Mouse (Mus musculus) midbrain, embryonic 11.5 days (tissue): ENCODE results near the gene Brd4. TPM values are rescaled to one million over a fixed set of nuclear protein-coding genes. Genes with fewer than 3 reads are reported as not detected.
A peak's percentile ranks its signal among the peaks of the same experiment; 100 is the strongest.

Experiments used
- ATAC-seq: fragments of 200-750 bp; cut with Nextera tagmentation; 2 replicates; pipeline ENCODE4 v1.8.0; 2017; ENCODE audit warnings: moderate TSS enrichment, moderate library complexity; ENCODE audit not compliant: low FRiP score
- DNase-seq: peaks from one replicate; pipeline ENCODE4 v3.0.0; 2015; ENCODE audit warnings: low spot score; ENCODE audit errors: missing footprints
- H3K27ac ChIP-seq: fragments of 300-500 bp; sonication (generic); 2 replicates; pipeline ENCODE4 v1.5.1; 2014; ENCODE audit warnings: low read depth, low read length
- H3K27me3 ChIP-seq: fragments of 300-500 bp; sonication (generic); 2 replicates; pipeline ENCODE4 v1.6.1; 2014; ENCODE audit warnings: mild to moderate bottlenecking, low read length, moderate library complexity, mixed read lengths; ENCODE audit not compliant: control insufficient read depth, insufficient read depth
- H3K36me3 ChIP-seq: fragments of 300-500 bp; sonication (generic); 2 replicates; pipeline ENCODE4 v1.6.1; 2014; ENCODE audit warnings: mild to moderate bottlenecking, low read length, moderate library complexity, mixed read lengths; ENCODE audit not compliant: control insufficient read depth, insufficient read depth
- H3K4me1 ChIP-seq: fragments of 300-500 bp; sonication (generic); 2 replicates; pipeline ENCODE4 v1.6.1; 2014; ENCODE audit warnings: low read length; ENCODE audit not compliant: control insufficient read depth, insufficient read depth
- H3K4me2 ChIP-seq: fragments of 300-500 bp; sonication (generic); 2 replicates; pipeline ENCODE4 v1.6.1; 2014; ENCODE audit warnings: mild to moderate bottlenecking, moderate library complexity
- H3K4me3 ChIP-seq: fragments of 300-500 bp; sonication (generic); 2 replicates; pipeline ENCODE4 v1.5.1; 2014; ENCODE audit warnings: low read depth, low read length
- H3K9ac ChIP-seq: fragments of 300-500 bp; sonication (generic); 2 replicates; pipeline ENCODE4 v1.6.1; 2014; ENCODE audit warnings: low read length
- H3K9me3 ChIP-seq: fragments of 300-500 bp; sonication (generic); 2 replicates; pipeline ENCODE4 v1.6.1; 2016; ENCODE audit warnings: low read length; ENCODE audit not compliant: control insufficient read depth
- WGBS: fragments of 180-500 bp; shearing (Covaris S2); extraction: QIAGEN DNeasy Blood & Tissue Kit; methylation state at CpG from one replicate; pipeline ENCODE4 v1.1.7; 2014; 5-methylcytosine and 5-hydroxymethylcytosine counted together
- polyA plus RNA-seq: library from polyadenylated mRNA; unstranded; fragments of >200 nt; fragmentation: Nextera tagmentation; extraction: Ambion mirVana; gene quantifications from 2 replicates; pipeline ENCODE4 v1.2.1, GENCODE M21; 2014

Brd4 gene
- polyA plus RNA-seq, 1 experiment from 2014 or later: 97.9 TPM

GRCm38 (mm10) chr17:32253261-32253660, 31.3 kb downstream of the Brd4 start:
- ATAC-seq (no peak), DNase-seq (no peak)
- H3K9ac ChIP-seq: no peak overlapping the region
- WGBS: 94% methylated on average over 2 of the region's 2 CpGs
- H3K27ac ChIP-seq: no peak overlapping the region
- no peak overlapping the region for H3K4me3 ChIP-seq
- no peaks in the 10 kb centered on the region; the same call in 1 of the 2 replicates for H3K36me3 ChIP-seq
- peaks cover 3% of the 10 kb centered on the region; the same call in 1 of the 2 replicates for H3K4me1 ChIP-seq
- no peaks in the 10 kb centered on the region for H3K9me3 ChIP-seq
- H3K4me2 ChIP-seq: no peak overlapping the region
- no peaks in the 10 kb centered on the region for H3K27me3 ChIP-seq

- H3K4me1 ChIP-seq: no peaks in the 10 kb centered on the region
- H3K9ac ChIP-seq: no peak overlapping the region
- no peaks in the 10 kb centered on the region for H3K9me3 ChIP-seq
- no peaks in the 10 kb centered on the region; the same call in 1 of the 2 replicates for H3K36me3 ChIP-seq
- no peak overlapping the region for H3K4me2 ChIP-seq
- no peak overlapping the region for H3K4me3 ChIP-seq
- ATAC-seq (no peak), DNase-seq (peak; percentile 44)
- H3K27ac ChIP-seq: no peak overlapping the region
- H3K27me3 ChIP-seq: no peaks in the 10 kb centered on the region
- WGBS: 99% methylated on average over 2 of the region's 2 CpGs
Measured at GRCm38 (mm10) chr17:32251827-32252470, 32.6 kb downstream of the Brd4 start.

GRCm38 (mm10) chr17:32250066-32250465, 34.5 kb downstream of the Brd4 start:
- peak; percentile 28 for DNase-seq
- no peaks in the 10 kb centered on the region for H3K27me3 ChIP-seq
- WGBS: 90% methylated on average over 1 of the region's 1 CpGs
- no peaks in the 10 kb centered on the region for H3K4me1 ChIP-seq
- H3K9ac ChIP-seq: no peak overlapping the region
- no peak for ATAC-seq
- H3K27ac ChIP-seq: no peak overlapping the region
- no peak overlapping the region for H3K4me3 ChIP-seq
- H3K36me3 ChIP-seq: no peaks in the 10 kb centered on the region; the same call in 1 of the 2 replicates
- H3K4me2 ChIP-seq: no peak overlapping the region
- no peaks in the 10 kb centered on the region for H3K9me3 ChIP-seq

GRCm38 (mm10) chr17:32248192-32248591, 36.3 kb downstream of the Brd4 start:
- DNase-seq: peak; percentile 76
- no peaks in the 10 kb centered on the region for H3K4me1 ChIP-seq
- WGBS: 100% methylated on average over 1 of the region's 1 CpGs
- no peak overlapping the region for H3K4me3 ChIP-seq
- H3K36me3 ChIP-seq: no peaks in the 10 kb centered on the region; the same call in 1 of the 2 replicates
- H3K9me3 ChIP-seq: no peaks in the 10 kb centered on the region
- H3K27me3 ChIP-seq: no peaks in the 10 kb centered on the region
- H3K27ac ChIP-seq: no peak overlapping the region
- no peak overlapping the region for H3K9ac ChIP-seq
- no peak for ATAC-seq
- H3K4me2 ChIP-seq: no peak overlapping the region

- Histone ChIP-seq H3K36me3 (no peaks in the 10 kb centered on the region; the same call in 1 of the 2 replicates), H3K9ac (no peak overlapping the region), H3K4me1 (no peaks in the 10 kb centered on the region), H3K27me3 (no peaks in the 10 kb centered on the region), H3K9me3 (no peaks in the 10 kb centered on the region), H3K27ac (no peak overlapping the region), H3K4me2 (no peak overlapping the region), H3K4me3 (no peak overlapping the region)
- 94% methylated on average over 1 of the region's 1 CpGs for WGBS
- DNase-seq (peak; percentile 14), ATAC-seq (no peak)
Measured at GRCm38 (mm10) chr17:32247616-32248015, 36.9 kb downstream of the Brd4 start.

- no peak for ATAC-seq
- Histone ChIP-seq H3K27me3 (no peaks in the 10 kb centered on the region), H3K9ac (no peak overlapping the region), H3K36me3 (no peaks in the 10 kb centered on the region; the same call in 1 of the 2 replicates), H3K4me2 (no peak overlapping the region), H3K27ac (no peak overlapping the region), H3K4me3 (no peak overlapping the region), H3K4me1 (no peaks in the 10 kb centered on the region), H3K9me3 (no peaks in the 10 kb centered on the region)
- WGBS: 86% methylated on average over 5 of the region's 5 CpGs
- peak; percentile 60 for DNase-seq
Measured at GRCm38 (mm10) chr17:32246117-32246516, 38.4 kb downstream of the Brd4 start.

- no peak overlapping the region for H3K27ac ChIP-seq
- H3K4me2 ChIP-seq: no peak overlapping the region
- WGBS: 99% methylated on average over 2 of the region's 2 CpGs
- H3K36me3 ChIP-seq: no peaks in the 10 kb centered on the region
- DNase-seq (peak; percentile 17), ATAC-seq (no peak)
- no peaks in the 10 kb centered on the region; the same call in 1 of the 2 replicates for H3K4me1 ChIP-seq
- no peak overlapping the region for H3K4me3 ChIP-seq
- no peak overlapping the region for H3K9ac ChIP-seq
- H3K27me3 ChIP-seq: no peaks in the 10 kb centered on the region
- H3K9me3 ChIP-seq: no peaks in the 10 kb centered on the region
Measured at GRCm38 (mm10) chr17:32240881-32241531, 43.5 kb downstream of the Brd4 start.

- Histone ChIP-seq H3K36me3 (no peaks in the 10 kb centered on the region), H3K9me3 (no peaks in the 10 kb centered on the region), H3K4me3 (no peak overlapping the region), H3K9ac (no peak overlapping the region), H3K27ac (no peak overlapping the region), H3K27me3 (no peaks in the 10 kb centered on the region), H3K4me1 (peaks cover 3% of the 10 kb centered on the region; the same call in 1 of the 2 replicates), H3K4me2 (no peak overlapping the region)
- 81% methylated on average over 1 of the region's 1 CpGs for WGBS
- no peak for DNase-seq
- ATAC-seq: no peak
Measured at GRCm38 (mm10) chr17:32238589-32238988, 45.9 kb downstream of the Brd4 start.

- H3K27me3 ChIP-seq: no peaks in the 10 kb centered on the region
- peak; percentile 22; the same call in 1 of the 2 replicates for ATAC-seq
- no peak for DNase-seq
- no peak overlapping the region for H3K9ac ChIP-seq
- peaks cover 3% of the 10 kb centered on the region; the same call in 1 of the 2 replicates for H3K4me1 ChIP-seq
- WGBS: 77% methylated on average over 5 of the region's 5 CpGs
- H3K9me3 ChIP-seq: no peaks in the 10 kb centered on the region
- no peaks in the 10 kb centered on the region for H3K36me3 ChIP-seq
- H3K4me2 ChIP-seq: no peak overlapping the region
- no peak overlapping the region for H3K27ac ChIP-seq
- no peak overlapping the region for H3K4me3 ChIP-seq
Measured at GRCm38 (mm10) chr17:32235534-32236191, 48.9 kb downstream of the Brd4 start.
